Mouse (Mus musculus): Measurements from ENCODE around the gene Pomt2. TPM values are rescaled to one million over a fixed set of nuclear protein-coding genes. Genes with fewer than 3 reads are reported as not detected.
"Not testable (repeated sequence)": the region's sequence is repeated elsewhere in the genome, so short reads cannot be mapped to it uniquely, and the experiment has no call there.

The Pomt2 gene
- total RNA-seq (2021) = 10 to 100 TPM; 10.8 to 13.3 TPM
- long read RNA-seq, experiment 1, full-length matches to known transcripts = 17 of 19 reads
- long read RNA-seq, experiment 1, partial matches to known transcripts = 2 of 19 reads
- long read RNA-seq, experiment 1, other reads (novel, unspliced or antisense) = 0 of 19 reads
- long read RNA-seq, experiment 2, full-length matches to known transcripts = 12 of 16 reads
- long read RNA-seq, experiment 2, partial matches to known transcripts = 3 of 16 reads
- long read RNA-seq, experiment 2, other reads (novel, unspliced or antisense) = 1 of 16 reads

DNA sequence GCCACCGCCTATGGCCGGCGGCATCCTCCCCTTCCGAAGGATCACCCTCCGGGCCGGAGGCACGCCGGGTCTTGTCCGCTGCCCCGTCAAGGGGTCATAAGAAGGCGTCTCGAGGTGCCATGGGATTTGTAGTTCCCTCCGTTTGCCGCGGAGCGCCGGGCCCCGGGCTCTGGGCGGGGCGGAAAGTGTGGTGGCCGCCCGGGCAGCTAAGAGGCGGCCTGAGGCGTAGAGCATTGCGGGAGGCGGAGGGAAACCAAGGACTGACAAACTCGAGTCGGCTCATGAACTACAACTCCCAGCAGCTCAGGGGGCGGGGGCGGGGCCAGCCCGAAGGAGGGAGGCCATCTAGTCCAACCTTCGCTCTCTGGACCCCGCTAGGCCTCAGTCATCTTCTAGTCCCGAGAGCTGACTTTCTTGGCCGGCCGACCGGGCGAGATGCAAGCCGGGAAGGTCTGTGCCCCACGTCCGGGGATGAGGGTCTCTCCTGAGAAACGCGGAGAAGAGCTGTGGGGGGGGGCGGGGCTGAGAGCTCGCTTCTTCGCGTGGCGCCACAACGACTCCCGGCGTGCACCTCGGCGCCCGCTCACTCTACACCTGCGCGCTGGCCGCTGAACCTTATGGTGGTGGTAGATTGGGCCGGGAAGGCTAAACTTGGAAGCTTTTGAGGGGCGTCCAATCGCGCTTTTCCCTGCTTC is at the start of gene Pomt2:
TSS of gene Pomt2 (minus strand) at position 574 of the 695 bp plus-strand sequence.
- DNase-seq (ENCODE audit: low spot score in 2 of 2) = peak; percentile 81 to 84

- no peak for DNase-seq (ENCODE audit: low spot score in 2 of 2)
These were observed 48.5 kb upstream of the Pomt2 start for GRCm38 (mm10) chr12:87196310-87196709.

DNA sequence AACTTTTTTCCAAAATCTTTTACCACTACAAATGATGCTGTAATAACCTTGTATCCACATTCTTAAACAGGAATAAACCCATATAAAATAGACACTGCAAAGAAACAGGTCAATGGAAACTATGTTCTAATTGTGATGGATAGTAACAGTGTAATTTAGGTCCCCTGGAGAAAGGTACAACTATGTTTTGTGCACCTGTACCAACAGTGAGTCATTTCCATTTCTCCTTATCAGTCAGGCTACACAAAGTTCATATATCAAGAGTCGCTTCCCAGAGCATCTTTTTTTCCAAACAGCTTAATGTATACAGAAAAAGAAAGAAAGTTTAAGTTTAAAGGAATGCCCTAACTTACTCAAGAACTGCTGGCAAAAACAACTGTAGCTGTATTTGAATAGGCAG is 47.3 kb upstream of the Pomt2 start:
- DNase-seq (ENCODE audit: low spot score in 2 of 2) = no peak

DNA sequence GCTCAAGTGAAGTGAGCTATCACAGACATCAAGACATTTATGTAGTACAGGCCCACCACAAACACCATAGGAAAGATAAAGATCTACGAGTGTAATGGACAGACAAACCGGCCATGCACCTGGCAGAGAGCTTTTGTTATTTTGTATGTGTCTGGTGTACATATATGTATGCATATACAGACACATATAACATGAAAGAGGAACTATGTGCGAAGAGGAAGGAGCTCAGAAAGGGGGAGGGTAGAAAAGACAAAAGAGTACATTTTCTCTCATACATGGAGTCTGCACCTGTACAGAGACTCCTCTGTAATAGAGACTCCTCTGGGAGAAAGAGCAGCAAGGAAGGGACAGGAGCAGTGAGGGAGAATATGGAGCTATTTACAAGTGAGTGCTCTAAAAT is 45.2 kb upstream of the Pomt2 start:
- no peak for DNase-seq (ENCODE audit: low spot score in 2 of 2)

DNA sequence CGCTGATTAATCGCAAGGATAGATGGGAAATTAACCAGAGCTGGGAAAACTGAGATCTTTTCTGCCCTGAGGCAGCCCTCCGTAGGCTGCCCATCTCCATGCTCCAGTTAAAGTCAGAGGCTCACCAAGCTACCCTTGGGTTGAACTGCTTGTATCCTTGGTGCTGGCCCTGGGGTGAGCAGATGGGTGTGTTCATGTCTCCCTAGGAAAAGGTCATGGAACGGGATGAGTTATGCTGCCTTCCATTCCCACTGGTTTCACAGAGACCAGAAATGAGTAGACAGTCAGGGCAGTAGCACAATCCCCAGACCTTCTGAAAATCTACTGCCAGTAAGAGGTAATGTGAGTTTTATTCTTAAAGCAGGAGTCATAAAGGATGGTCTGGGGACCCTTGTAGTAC is 29.9 kb upstream of the Pomt2 start:
- DNase-seq (ENCODE audit: low spot score in 2 of 2) = peak in 1 of 2 experiments; percentile 33

GRCm38 (mm10) chr12:87175194-87175946 is 27.6 kb upstream of the Pomt2 start:
- no peak for DNase-seq (ENCODE audit: low spot score in 2 of 2)

- no peak for DNase-seq (ENCODE audit: low spot score in 2 of 2)
These were observed 13.0 kb upstream of the Pomt2 start for GRCm38 (mm10) chr12:87160815-87161214.

- no peak for DNase-seq (ENCODE audit: low spot score in 2 of 2)
These were observed 12.5 kb upstream of the Pomt2 start for GRCm38 (mm10) chr12:87160310-87160709.

GRCm38 (mm10) chr12:87158099-87158498 is 10.3 kb upstream of the Pomt2 start:
- no peak for DNase-seq (ENCODE audit: low spot score in 2 of 2)

- DNase-seq (ENCODE audit: low spot score in 2 of 2) = no peak
These were observed 9.6 kb upstream of the Pomt2 start for GRCm38 (mm10) chr12:87157361-87157760.

- not testable (repeated sequence) for DNase-seq (ENCODE audit: low spot score in 2 of 2)
These were observed 6.7 kb upstream of the Pomt2 start for GRCm38 (mm10) chr12:87154448-87154847.

GRCm38 (mm10) chr12:87149471-87149870 is 1.7 kb upstream of the Pomt2 start:
- no peak for DNase-seq (ENCODE audit: low spot score in 2 of 2)

GRCm38 (mm10) chr12:87148136-87148535 is 368 bp upstream of the Pomt2 start:
- DNase-seq (ENCODE audit: low spot score in 2 of 2) = no peak

- DNase-seq (ENCODE audit: low spot score in 2 of 2) = peak; percentile 76 to 83
These were observed 802 bp downstream of the Pomt2 start, which contains the start of gene Gstz1 for GRCm38 (mm10) chr12:87146966-87147365. Gene Gstz1, plus strand, starts transcription at chr12:87147165.

DNA sequence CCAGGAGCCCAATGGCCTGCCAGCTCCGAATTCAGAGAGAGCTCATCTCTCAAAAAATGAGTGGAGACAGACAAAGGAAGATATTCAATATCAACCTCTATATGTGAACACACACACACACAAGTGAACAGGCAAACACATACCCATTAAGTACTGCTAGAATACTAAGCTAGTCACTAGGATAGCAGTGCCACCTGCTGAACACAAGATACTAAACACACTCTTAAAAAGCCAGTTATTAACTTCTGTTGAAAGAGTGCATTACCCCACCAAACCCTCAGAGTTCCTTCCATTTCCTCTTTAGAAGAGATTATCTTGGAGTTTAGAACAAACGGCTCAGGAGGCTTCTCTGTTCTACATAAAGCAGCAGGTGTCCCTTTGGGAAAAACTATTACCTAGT is 5.6 kb downstream of the Pomt2 start:
- DNase-seq (ENCODE audit: low spot score in 2 of 2) = no peak

DNA sequence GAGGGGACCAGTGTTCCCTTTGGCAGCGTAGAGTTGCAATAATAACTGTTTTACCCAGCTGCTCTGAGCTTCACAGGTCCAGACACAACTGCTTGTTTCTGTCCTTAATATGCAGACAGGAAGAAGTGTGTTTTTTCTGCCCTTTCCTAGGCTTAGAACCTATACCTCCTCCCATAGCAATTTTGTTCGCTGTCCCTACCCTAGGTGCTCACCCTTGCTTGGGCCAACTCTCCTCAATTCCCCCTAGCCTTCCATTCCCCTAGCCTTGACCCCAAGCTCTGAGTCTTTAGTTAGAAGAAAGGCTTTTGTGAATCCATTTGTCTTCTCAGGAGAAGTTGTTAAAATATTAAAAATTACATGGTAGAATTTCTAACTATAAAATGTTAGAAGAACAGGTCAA is 9.0 kb downstream of the Pomt2 start:
- no peak for DNase-seq (ENCODE audit: low spot score in 2 of 2)

GRCm38 (mm10) chr12:87138342-87138701 is 9.4 kb downstream of the Pomt2 start:
- DNase-seq (ENCODE audit: low spot score in 2 of 2) = no peak

DNA sequence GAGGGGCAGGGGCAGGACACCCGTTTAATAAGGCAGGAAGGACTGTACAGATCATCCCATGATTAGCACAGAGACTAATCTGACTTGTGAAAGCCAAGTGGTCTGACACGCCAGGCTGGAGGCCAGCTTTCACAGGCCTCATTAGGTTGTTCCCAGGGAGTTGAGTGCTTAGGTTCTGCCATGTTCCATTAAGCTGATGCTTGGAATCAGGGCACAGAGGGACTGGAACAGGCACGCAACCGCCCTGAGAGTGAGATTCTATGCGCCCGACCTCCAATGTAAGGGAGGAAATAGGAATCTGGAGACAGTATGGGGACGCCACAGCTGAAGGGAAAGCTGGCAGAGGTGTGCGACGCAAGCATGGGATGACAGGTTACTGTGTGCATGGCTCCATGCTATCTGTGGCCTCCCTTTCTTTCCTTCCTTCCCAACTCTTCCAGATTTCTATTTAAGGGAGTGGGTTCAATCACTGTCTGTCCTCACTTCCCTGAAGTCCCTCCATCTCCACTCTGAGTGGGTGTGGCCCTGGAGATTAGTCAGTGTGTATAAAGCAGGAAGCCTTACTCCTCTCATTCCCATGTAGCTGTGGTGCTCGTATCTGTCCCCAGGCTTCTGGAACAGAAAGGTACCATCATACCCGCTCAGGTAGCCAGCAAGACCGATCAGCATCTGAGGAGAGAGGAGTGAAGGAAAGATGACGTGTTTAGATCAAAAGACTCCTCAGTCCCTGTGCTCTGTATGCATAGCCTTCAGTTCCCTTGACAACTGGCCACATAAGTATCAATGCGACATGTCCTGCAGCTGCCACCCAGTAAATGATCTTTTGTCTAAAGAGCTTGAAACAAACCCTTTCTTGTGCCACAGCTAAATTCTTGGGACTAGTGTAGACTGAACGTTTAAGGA is 10.1 kb downstream of the Pomt2 start:
- DNase-seq (ENCODE audit: low spot score in 2 of 2) = no peak

DNA sequence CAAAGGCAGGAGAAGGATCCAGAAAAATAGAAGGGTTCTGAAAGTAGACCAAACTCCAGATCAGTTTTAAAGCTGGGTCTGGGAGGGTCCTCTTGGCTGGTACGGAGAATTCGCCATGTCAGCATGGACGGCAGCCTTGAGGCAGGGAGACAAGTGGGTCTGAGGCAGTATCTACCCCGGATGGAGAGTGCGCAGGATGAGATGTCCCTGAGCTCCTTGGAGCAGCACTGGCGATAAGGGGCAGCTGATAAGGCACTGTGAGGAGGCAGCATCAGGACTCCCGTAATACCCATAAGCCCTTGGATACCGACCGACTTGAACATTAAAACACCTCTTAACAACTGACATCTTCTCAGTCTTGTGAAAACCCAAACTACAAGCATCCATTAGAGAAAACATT is 15.0 kb downstream of the Pomt2 start:
- DNase-seq (ENCODE audit: low spot score in 2 of 2) = no peak

DNA sequence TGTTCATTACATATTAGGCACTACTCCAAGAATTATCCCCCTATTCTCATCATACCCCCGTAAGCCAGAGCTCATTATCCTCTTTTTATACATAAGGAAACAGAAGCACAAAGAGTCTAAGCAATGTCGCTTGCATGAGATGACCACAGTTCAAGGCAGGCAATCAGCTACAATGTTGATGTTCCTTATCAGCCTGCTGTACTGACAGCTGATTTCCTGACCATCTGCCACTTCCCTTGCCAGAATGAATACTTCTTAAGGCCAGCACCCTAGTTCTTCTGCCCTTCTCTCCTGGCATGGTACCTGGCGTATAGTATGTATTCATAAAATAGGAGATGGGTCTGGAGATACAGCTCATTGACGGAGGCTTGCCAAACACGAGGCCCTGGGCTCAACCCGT is 15.6 kb downstream of the Pomt2 start:
- no peak for DNase-seq (ENCODE audit: low spot score in 2 of 2)

- DNase-seq (ENCODE audit: low spot score in 2 of 2) = peak in 1 of 2 experiments; percentile 36
These were observed 16.1 kb downstream of the Pomt2 start for GRCm38 (mm10) chr12:87131619-87132018.

Measured in adrenal gland, adult 18-20 months (tissue).